18 mouse cellular contexts compared by ENCODE assay signal in the genomic region with DNA sequence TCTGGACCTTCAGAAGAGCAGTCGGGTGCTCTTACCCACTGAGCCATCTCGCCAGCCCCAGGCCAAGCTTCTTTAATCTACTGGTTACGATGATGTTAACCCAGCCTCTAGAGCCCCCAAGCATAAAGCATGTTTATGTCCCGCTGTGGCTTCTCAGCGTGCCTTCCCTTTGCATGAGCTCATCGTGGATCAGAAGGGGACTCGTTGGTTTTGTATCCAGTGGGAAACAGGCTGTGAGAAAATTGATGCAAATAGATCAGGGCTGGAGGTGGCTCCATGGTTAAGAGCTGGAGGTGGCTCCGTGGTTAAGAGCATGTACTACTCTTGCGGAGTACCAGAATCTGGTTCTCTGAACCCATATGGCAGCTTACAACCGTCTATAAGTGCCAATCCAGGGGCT.
"Had no signal": no experiment of that assay in that cellular context is flagged by ENCODE, and none has a peak within 500 bp of the region (broad histone marks: within the 10 kb centered on the region; RNA-seq: fewer than 3 reads in every experiment).

No protein-coding gene starts in this region.

- ATAC-seq: midbrain, embryonic 16.5 days had no signal

- H3K4me1 ChIP-seq: neural tube, embryonic 13.5 days; neural tube, embryonic 15.5 days had no signal

- H3K4me3 ChIP-seq: midbrain, embryonic 10.5 days; midbrain, embryonic 12.5 days; myocyte; neural tube, embryonic 13.5 days; neural tube, embryonic 15.5 days had no signal

- H3K27me3 ChIP-seq: midbrain, embryonic 12.5 days; neural tube, embryonic 13.5 days; neural tube, embryonic 15.5 days had no signal

- DNase-seq: lung, adult 18-20 months; lung, embryonic 14.5 days; lung, postnatal 10 days; lung, postnatal 4 days; midbrain, embryonic 14.5 days; right cerebral cortex, adult 18-20 months; right cerebral cortex, postnatal 25 days; right cerebral cortex, postnatal 4 days; spleen, adult 18-20 months; thymus, adult 18-20 months; thymus, postnatal 14 days; thymus, postnatal 36 days had no signal

- H3K36me3 ChIP-seq: neural tube, embryonic 13.5 days; neural tube, embryonic 15.5 days had no signal

- H3K9ac ChIP-seq: lung, embryonic 14.5 days; midbrain, embryonic 12.5 days; neural tube, embryonic 13.5 days; neural tube, embryonic 15.5 days had no signal

- H3K27ac ChIP-seq: midbrain, embryonic 10.5 days; midbrain, embryonic 12.5 days; neural tube, embryonic 13.5 days; neural tube, embryonic 15.5 days had no signal

- H3K4me2 ChIP-seq: lung, embryonic 14.5 days; midbrain, embryonic 12.5 days; neural tube, embryonic 13.5 days; neural tube, embryonic 15.5 days had no signal

- H3K9me3 ChIP-seq: midbrain, embryonic 10.5 days; midbrain, embryonic 12.5 days; neural tube, embryonic 13.5 days; neural tube, embryonic 15.5 days had no signal
